Mouse (Mus musculus): Measurements from ENCODE around the gene Cdk14. TPM values are rescaled to one million over a fixed set of nuclear protein-coding genes. Genes with fewer than 3 reads are reported as not detected.
A peak's percentile ranks its signal among the peaks of the same experiment; 100 is the strongest.

Gene Cdk14
- polyA plus RNA-seq, 1 experiment from 2014 or later = 21.8 TPM

DNA sequence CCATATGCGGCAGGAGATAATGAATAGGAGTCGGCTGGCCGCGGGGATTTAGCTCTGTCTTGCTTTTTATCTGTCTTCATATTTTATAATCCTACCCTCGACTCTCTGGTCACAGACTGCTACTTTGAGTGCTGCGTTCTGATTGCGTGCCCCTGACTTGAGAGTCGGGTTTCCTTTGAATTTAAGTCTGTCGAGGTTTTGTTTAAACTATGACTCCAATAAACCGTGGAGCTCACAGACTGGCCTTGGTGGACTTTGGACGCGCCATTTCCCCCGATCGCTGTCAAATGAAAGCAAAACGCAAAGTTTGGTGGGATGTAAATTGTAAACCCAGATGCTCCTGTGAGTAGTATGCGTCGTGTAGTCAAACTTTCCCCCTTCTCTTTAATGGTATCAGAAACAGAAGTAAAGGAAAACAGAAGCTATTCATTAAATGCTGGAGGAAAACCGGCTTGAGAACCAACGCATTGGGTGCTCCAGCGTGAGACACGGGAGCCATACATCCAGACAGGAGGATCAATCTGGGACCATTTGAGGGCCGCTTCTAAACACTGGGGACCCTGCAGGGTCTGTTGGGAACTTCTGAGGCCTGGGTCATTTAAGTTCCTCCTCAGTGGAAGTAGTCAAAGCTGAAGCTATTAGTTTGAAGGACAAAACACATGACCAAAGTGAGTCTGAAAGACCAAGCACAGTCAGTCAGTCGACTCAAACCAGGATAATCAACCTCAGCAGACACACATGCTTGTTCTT lies 661.6 kb downstream of the Cdk14 start:
- peaks cover 9% of the 10 kb centered on the region; the same call in 1 of the 2 replicates for H3K36me3 ChIP-seq (ENCODE audit: control insufficient read depth, insufficient read depth, low read length)
- under 1% methylated on average over 23 of the region's 23 CpGs for WGBS
- ATAC-seq (ENCODE audit: insufficient number of reproducible peaks, insufficient read depth, low FRiP score, low read depth) = peak; percentile 18; the same call in 1 of the 2 replicates
- H3K9ac ChIP-seq (ENCODE audit: low read length) = peak overlapping the region; percentile 68
- peak overlapping the region; percentile 92 to 98 for H3K27ac ChIP-seq (replicated peaks in 1 of 2; ENCODE audit: control insufficient read depth in 1 of 2, insufficient read depth in 1 of 2, low read depth in 2 of 2, low read length in 2 of 2)
- no peaks in the 10 kb centered on the region for H3K9me3 ChIP-seq (ENCODE audit: control insufficient read depth, low read length)
- peak overlapping the region; percentile 95 for H3K4me2 ChIP-seq (ENCODE audit: low read length)
- peaks cover 10 to 27% of the 10 kb centered on the region in 2 experiments; a peak in 3 of 4 replicates for H3K4me1 ChIP-seq (ENCODE audit: control insufficient read depth in 2 of 2, insufficient read depth in 2 of 2, low read length in 2 of 2)
- peak overlapping the region; percentile 85 to 96 for H3K4me3 ChIP-seq (ENCODE audit: control insufficient read depth in 1 of 2, insufficient read depth in 1 of 2, low read depth in 1 of 2, low read length in 2 of 2)
- H3K27me3 ChIP-seq (ENCODE audit: control insufficient read depth, insufficient read depth, low read length) = no peaks in the 10 kb centered on the region

DNA sequence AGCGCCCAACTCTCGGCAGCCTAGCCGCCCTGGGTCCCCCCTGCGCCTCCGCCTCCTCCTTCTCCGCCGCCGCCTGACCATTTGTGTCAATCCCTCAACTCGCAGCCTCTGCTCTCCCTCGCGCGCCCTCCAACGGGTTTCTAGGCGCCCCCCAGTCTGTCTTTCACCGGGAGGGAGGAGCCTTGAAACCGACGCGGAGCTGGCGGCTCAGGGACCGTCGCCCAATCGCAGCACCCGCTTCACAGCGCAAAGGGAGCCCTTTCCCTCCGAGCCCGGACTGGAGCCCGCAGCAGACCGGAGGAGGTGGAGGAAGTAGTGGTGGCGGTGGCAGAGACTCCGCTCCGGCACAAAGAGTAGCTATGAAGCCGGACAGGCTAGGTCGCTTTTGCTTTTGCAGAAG lies 662.2 kb downstream of the Cdk14 start, which contains the start of gene Fzd1:
Fzd1 (minus strand) TSS at position 134 of the 400 bp plus-strand sequence.
- Histone ChIP-seq H3K27me3 (ENCODE audit: control insufficient read depth, insufficient read depth, low read length) (no peaks in the 10 kb centered on the region), H3K4me1 (ENCODE audit: control insufficient read depth in 2 of 2, insufficient read depth in 2 of 2, low read length in 2 of 2) (peaks cover 10 to 27% of the 10 kb centered on the region in 2 experiments; a peak in 3 of 4 replicates), H3K4me3 (ENCODE audit: control insufficient read depth in 1 of 2, insufficient read depth in 1 of 2, low read depth in 1 of 2, low read length in 2 of 2) (peak within 1 kb of the TSS; percentile 85 to 96), H3K9me3 (ENCODE audit: control insufficient read depth, low read length) (no peaks in the 10 kb centered on the region), H3K9ac (ENCODE audit: low read length) (peak within 1 kb of the TSS; percentile 99), H3K36me3 (ENCODE audit: control insufficient read depth, insufficient read depth, low read length) (peaks cover 9% of the 10 kb centered on the region; the same call in 1 of the 2 replicates), H3K27ac (replicated peaks in 1 of 2; ENCODE audit: control insufficient read depth in 1 of 2, insufficient read depth in 1 of 2, low read depth in 2 of 2, low read length in 2 of 2) (peak within 1 kb of the TSS; percentile 97 to 98), H3K4me2 (ENCODE audit: low read length) (peak within 1 kb of the TSS; percentile 95)
- WGBS = under 1% methylated on average over 33 of the region's 33 CpGs
- peak; percentile 95 for ATAC-seq (ENCODE audit: insufficient number of reproducible peaks, insufficient read depth, low FRiP score, low read depth)

DNA sequence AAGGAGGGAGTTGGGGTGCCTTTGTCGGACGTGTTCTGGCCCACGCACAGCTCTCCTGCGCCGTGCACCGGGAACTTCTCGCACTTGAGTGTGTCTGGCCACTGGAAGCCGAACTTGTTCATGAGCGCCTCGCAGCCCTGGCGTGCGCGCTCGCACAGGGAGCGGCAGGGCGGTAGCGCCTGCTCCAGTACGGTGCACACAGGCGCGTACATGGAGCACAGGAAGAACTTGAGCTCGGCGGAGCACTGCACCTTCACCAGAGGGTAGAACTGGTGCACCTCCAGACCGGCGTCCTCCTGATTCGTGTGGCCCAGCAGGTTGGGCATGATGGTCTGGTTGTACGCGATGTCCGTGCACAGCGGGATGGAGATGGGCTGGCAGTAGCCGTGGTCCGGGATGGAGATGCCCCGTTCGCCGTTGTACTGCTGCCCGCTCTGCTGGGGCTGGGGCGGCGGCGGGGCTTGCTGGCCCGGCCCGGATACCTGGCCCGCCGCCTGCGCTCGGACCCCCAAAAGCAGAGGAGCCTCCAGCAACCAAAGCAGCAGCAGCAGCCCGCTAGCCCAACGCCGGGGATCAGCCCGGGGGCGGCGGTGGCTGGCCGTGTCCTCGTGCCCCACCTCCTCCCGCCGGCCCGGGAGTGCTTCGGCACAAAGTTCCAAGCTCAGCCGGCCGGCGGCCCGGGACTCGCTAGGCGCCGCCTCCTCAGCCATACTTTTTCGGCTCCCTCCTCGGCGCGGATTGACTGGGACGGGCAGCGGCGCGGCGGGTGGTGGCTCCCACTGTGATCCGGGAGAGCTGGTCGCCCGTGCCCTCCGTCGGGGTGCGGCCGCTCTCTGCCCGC lies 663.0 kb downstream of the Cdk14 start:
- Histone ChIP-seq H3K36me3 (ENCODE audit: control insufficient read depth, insufficient read depth, low read length) (peaks cover 9% of the 10 kb centered on the region; the same call in 1 of the 2 replicates), H3K9ac (ENCODE audit: low read length) (peak overlapping the region; percentile 99), H3K27ac (replicated peaks in 1 of 2; ENCODE audit: control insufficient read depth in 1 of 2, insufficient read depth in 1 of 2, low read depth in 2 of 2, low read length in 2 of 2) (peak overlapping the region; percentile 97 to 98), H3K4me1 (ENCODE audit: control insufficient read depth in 2 of 2, insufficient read depth in 2 of 2, low read length in 2 of 2) (peaks cover 10 to 27% of the 10 kb centered on the region in 2 experiments; a peak in 3 of 4 replicates), H3K4me3 (ENCODE audit: control insufficient read depth in 1 of 2, insufficient read depth in 1 of 2, low read depth in 1 of 2, low read length in 2 of 2) (peak overlapping the region; percentile 85 to 96), H3K9me3 (ENCODE audit: control insufficient read depth, low read length) (no peaks in the 10 kb centered on the region), H3K4me2 (ENCODE audit: low read length) (peak overlapping the region; percentile 95), H3K27me3 (ENCODE audit: control insufficient read depth, insufficient read depth, low read length) (no peaks in the 10 kb centered on the region)
- under 1% methylated on average over 69 of the region's 80 CpGs for WGBS
- peak; percentile 54; the same call in 1 of the 2 replicates for ATAC-seq (ENCODE audit: insufficient number of reproducible peaks, insufficient read depth, low FRiP score, low read depth)

DNA sequence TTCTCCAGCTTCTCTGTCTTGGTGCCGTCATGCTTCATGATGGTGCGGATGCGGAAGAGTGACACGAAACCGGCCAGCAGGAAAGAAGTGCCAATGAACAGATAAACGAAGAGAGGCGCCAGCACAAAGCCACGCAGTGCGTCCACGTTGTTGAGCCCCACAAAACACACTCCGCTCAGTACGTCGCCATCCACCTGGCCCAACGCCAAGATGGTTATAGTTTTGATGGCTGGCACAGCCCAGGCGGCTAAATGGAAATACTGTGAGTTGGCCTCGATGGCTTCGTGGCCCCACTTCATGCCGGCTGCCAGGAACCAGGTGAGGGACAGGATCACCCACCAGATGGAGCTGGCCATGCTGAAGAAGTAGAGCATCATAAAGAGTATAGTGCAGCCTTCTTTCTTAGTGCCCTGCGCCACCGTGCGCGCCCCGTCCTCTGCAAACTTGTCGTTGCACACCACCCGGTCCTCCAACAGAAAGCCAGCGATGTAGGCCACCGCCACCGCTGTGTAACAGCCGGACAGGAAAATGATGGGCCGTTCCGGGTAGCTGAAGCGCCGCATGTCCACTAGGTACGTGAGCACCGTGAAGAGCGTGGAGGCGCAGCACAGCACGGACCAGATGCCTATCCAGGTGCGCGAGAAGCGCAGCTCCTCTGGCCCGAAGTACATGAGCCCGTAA lies 664.0 kb downstream of the Cdk14 start:
- H3K27me3 ChIP-seq (ENCODE audit: control insufficient read depth, insufficient read depth, low read length) = no peaks in the 10 kb centered on the region
- H3K36me3 ChIP-seq (ENCODE audit: control insufficient read depth, insufficient read depth, low read length) = peaks cover 9% of the 10 kb centered on the region; the same call in 1 of the 2 replicates
- WGBS = 3% methylated on average over 43 of the region's 43 CpGs
- peak overlapping the region; percentile 97 to 98 for H3K27ac ChIP-seq (replicated peaks in 1 of 2; ENCODE audit: control insufficient read depth in 1 of 2, insufficient read depth in 1 of 2, low read depth in 2 of 2, low read length in 2 of 2)
- peak overlapping the region; percentile 85 to 96 for H3K4me3 ChIP-seq (ENCODE audit: control insufficient read depth in 1 of 2, insufficient read depth in 1 of 2, low read depth in 1 of 2, low read length in 2 of 2)
- ATAC-seq (ENCODE audit: insufficient number of reproducible peaks, insufficient read depth, low FRiP score, low read depth) = no peak
- H3K4me1 ChIP-seq (ENCODE audit: control insufficient read depth in 2 of 2, insufficient read depth in 2 of 2, low read length in 2 of 2) = peaks cover 10 to 27% of the 10 kb centered on the region in 2 experiments; a peak in 3 of 4 replicates
- no peaks in the 10 kb centered on the region for H3K9me3 ChIP-seq (ENCODE audit: control insufficient read depth, low read length)
- peak overlapping the region; percentile 99 for H3K9ac ChIP-seq (ENCODE audit: low read length)
- H3K4me2 ChIP-seq (ENCODE audit: low read length) = peak overlapping the region; percentile 95

DNA sequence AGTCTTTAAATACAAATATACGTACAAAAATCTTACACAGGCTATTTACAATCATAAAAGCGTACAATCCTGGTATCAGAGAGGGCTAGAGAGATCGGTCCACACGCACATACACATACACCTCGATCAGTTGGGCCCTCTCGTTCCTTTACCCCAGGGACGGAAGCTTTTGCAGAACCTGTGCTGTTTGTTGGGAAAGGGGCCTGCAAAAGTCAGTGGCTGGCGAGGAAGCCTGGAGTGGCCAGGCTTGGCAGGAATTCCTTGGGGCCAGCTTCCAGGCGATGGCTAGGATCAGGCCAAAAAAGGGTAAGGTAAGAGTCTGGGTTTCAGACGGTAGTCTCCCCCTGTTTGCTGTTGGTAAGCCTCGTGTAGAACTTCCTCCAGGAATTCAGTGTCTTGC lies 664.8 kb downstream of the Cdk14 start:
- Histone ChIP-seq H3K36me3 (ENCODE audit: control insufficient read depth, insufficient read depth, low read length) (peaks cover 9% of the 10 kb centered on the region; the same call in 1 of the 2 replicates), H3K4me2 (ENCODE audit: low read length) (peak overlapping the region; percentile 95), H3K27me3 (ENCODE audit: control insufficient read depth, insufficient read depth, low read length) (no peaks in the 10 kb centered on the region), H3K4me3 (ENCODE audit: control insufficient read depth in 1 of 2, insufficient read depth in 1 of 2, low read depth in 1 of 2, low read length in 2 of 2) (peak overlapping the region; percentile 85 to 96), H3K27ac (replicated peaks in 1 of 2; ENCODE audit: control insufficient read depth in 1 of 2, insufficient read depth in 1 of 2, low read depth in 2 of 2, low read length in 2 of 2) (peak overlapping the region; percentile 11 to 98; a peak in 2 of 4 replicates), H3K9me3 (ENCODE audit: control insufficient read depth, low read length) (no peaks in the 10 kb centered on the region), H3K9ac (ENCODE audit: low read length) (peak overlapping the region; percentile 99), H3K4me1 (ENCODE audit: control insufficient read depth in 2 of 2, insufficient read depth in 2 of 2, low read length in 2 of 2) (peaks cover 10 to 27% of the 10 kb centered on the region in 2 experiments; a peak in 3 of 4 replicates)
- WGBS = 39% methylated on average over 11 of the region's 11 CpGs
- no peak for ATAC-seq (ENCODE audit: insufficient number of reproducible peaks, insufficient read depth, low FRiP score, low read depth)

DNA sequence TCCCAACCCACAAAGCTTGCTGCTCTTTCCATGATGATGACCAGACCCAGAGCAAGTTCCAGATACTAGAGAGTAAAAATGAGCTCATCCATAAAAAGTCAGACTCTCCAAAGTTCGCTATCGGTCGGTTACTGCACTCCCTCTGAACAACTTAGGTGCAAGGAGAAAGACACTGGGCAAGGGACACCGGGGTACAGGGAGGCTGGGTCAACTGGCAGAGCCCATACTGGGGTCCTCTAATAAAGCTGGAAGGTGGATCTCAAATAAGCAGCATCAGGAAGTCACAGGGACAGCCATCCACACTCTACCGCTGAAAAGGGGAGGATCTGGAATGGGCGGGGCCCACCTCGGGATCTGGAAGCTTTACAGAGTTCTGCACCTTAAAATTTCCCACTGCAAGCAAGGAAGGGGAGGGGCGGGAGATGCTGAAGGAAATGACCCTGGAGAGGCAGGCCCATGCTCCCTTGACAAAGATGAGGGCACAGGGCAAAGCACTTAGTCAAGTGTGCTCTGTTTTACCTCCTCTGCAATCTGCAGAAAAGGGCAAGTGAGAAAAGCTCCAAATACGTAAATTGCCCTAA lies 665.3 kb downstream of the Cdk14 start:
- 30% methylated on average over 9 of the region's 9 CpGs for WGBS

More for the DNA sequence above, 665.3 kb downstream of the Cdk14 start:
- Histone ChIP-seq H3K36me3 (ENCODE audit: control insufficient read depth, insufficient read depth, low read length) (peaks cover 9% of the 10 kb centered on the region; the same call in 1 of the 2 replicates), H3K27me3 (ENCODE audit: control insufficient read depth, insufficient read depth, low read length) (no peaks in the 10 kb centered on the region), H3K9ac (ENCODE audit: low read length) (peak overlapping the region; percentile 99), H3K9me3 (ENCODE audit: control insufficient read depth, low read length) (no peaks in the 10 kb centered on the region), H3K4me1 (ENCODE audit: control insufficient read depth in 2 of 2, insufficient read depth in 2 of 2, low read length in 2 of 2) (peaks cover 10 to 27% of the 10 kb centered on the region in 2 experiments; a peak in 3 of 4 replicates), H3K4me2 (ENCODE audit: low read length) (peak overlapping the region; percentile 95), H3K4me3 (ENCODE audit: control insufficient read depth in 1 of 2, insufficient read depth in 1 of 2, low read depth in 1 of 2, low read length in 2 of 2) (peak overlapping the region; percentile 85 to 96), H3K27ac (replicated peaks in 1 of 2; ENCODE audit: control insufficient read depth in 1 of 2, insufficient read depth in 1 of 2, low read depth in 2 of 2, low read length in 2 of 2) (peak overlapping the region in 1 of 2 experiments; percentile 38; a peak in 2 of 4 replicates)
- no peak for ATAC-seq (ENCODE audit: insufficient number of reproducible peaks, insufficient read depth, low FRiP score, low read depth)

Data from heart, embryonic 14.5 days (tissue).